Mouse (Mus musculus) layer of hippocampus, adult 9-11 months (tissue): ENCODE data around the gene Arpp21.

Experiments used
- DNase-seq: peaks from one replicate; pipeline ENCODE4 v3.0.0; 2022

Gene Arpp21

DNA sequence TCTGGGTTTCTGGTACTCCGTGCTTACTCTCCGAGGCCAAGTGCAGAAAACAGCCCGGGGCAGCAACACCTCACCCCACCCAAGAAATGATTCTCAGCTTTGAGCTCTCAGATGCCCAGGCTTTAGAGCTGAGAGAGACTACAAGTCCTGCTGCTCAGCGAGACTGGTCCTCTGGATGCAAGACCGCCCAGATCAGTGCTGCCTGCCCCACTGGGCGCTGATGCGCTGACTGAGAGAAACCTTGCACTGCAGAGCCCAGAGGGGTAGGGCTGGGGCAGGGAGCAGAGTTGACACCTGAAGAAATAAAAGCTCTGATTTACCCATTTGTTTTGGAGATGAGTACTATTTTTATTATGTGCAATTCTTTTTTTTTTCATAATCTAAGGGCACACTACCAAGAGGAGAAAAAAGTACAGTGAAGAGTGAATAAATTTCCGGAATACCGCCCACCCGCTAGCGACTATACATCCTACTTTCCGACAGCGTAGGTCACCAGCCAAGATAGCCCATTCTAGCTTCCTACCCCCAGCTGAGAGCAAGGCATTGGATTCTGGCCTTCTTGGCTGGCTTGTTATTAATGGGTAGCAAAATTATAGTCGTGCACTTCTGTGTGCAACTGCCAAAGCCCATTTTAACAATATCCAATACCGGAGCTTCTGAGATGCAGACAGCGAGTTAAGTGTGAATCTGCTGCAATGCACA lies at the start of gene Arpp21:
Arpp21 (minus strand) TSS at position 243 of the 702 bp plus-strand sequence.
- no peak for DNase-seq

DNA sequence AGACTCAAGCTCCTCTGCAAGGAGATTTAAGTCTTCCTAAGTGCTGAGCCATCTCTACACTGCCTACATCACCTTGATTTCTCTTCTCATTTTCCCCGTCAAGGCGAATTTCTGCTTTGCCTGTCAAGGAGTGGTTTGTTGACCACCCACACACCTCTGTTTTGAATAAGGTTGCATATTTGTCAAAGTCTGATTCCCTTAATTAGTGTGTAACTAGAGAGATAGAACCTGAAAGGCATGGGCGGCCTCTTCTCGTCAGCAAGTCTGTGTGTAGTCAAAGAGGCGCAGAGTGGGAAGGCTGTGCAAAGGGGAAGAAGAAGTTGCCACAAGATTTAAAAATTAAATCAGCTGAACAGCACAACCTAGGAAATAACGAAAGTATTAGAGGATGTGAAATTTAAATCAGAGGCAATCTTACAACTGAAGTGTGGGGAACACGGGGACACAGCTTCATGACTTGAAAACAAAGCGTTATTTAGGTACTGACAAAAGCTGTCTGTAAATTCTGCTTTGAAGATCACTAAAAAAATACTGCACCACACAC lies 36.8 kb upstream of the Arpp21 start:
- no peak for DNase-seq

DNA sequence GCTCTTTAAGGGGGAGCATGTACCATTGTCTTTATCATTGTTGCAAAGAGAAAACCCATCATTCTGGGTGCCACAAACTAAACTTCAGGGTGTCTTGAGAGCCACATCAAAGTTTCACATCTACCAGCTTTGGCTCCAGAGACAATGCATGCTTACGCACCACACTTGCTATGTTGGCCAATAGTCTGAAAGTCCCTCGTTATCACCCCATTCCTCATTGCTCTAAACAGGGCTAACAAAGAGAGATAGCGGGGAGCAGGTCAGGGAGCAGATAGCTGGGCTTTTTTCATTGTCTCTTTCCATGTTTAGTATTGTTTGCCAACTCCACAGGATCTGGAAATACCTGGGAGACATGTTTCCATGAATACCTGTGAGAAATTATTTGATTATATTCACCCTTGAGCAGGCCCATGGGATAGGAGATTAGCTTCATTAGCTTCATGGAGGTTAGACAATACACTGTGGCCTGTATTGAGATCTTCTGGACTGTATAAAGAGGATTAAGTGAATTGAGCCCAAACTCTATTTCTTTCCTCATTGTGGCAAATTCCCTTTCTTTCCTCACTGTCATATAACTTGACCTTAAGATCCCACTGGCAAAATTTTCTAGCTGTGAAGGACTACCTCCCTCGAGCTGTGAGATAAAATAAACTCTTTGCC lies 29.4 kb upstream of the Arpp21 start:
- no peak for DNase-seq

DNA sequence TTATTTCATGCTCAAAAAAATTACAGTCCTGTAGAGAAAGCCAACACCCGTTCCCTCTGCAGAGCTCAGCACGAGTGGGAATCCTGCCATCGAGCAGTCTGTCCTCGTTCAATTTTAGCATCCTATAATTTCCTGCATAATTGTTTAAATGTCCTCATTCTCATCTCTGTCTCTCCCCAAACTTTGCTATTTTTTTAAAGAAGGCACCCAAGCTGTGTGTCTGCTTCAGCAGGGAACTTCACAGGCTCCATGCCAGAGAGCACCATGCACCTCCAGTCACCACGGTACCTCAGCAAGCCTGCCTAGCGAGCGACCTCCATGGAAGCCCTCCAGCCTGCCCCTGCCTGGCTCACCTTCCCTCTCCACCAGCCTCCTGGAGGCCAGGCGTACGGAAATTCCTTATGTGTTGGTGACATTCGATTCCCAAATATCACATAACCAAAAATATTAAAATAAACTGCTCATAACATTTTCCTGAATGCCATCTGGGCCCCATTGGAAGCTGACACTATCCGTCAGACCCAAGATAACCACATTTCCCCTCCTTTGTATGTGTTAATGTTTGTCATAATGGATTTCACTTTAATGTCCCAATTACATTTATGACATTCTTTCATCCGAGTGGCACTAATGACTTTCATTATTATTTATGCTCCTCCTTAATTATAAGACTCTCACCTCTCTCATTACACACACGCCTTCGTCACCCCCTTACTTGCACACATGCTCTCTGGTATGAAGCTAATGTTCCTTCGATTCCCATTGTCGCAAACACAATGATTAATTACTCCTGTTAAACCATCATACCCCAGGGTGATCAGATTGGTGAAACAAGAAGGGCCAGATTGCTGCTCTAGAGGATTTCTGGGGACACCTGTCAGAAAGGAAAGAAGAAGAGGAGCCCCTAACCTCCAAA lies 26.5 kb upstream of the Arpp21 start:
- peak; percentile 80 for DNase-seq

DNA sequence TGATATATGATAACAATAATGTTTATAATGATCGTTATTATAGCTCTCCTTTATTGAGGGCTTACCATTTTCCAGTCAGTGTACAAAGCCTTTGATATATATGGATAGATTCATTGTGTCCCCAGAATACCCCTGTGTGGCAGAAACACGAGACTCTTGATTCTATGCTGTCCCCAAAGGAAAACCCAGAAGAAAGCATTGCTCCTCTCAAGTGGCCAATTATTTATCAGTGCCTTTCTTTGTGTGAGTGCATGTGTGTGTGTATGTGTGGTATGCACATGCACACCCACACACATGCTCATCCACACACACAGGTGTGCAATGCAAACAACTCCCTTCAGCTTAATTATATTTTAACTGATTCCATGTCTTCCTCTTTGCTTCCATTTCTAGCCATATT lies 25.8 kb upstream of the Arpp21 start:
- DNase-seq: no peak

DNA sequence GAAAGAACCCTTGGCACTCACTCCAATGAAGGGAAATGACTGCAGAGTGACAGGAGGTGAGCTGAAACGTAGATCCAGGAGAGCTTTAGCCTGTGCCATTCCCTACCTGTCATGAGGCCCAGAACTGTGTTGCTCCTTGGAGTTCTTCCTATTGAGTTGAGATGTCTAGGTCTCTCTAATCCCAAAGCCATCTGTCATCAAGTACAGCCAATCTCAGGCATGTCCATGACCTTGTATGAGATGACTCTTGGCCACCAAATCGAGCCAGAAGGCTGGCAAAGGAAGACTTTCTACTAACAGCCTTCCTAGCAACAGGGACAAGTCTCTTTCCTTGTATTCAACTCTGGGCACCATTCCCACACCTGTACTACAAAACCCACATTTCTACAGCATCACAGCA lies 25.0 kb upstream of the Arpp21 start:
- no peak for DNase-seq

DNA sequence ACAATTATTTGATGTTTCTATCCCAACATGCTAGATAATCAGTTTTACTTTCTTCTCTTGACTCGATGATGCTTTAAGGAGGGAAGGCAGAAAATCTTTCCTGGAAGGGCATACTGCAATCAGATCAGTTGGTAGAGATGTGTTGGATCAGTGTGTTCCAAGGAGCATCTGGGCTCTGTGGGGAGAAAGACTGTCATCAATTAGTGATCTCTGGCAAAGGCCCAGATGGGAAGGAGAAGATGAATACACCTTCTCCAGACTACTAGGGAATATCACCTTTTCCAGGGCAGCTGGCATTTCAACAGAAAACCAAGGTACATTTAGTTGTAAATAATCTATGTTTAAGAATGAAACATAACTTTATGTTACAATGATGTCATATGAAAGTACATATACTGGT lies 22.8 kb upstream of the Arpp21 start:
- DNase-seq: no peak

DNA sequence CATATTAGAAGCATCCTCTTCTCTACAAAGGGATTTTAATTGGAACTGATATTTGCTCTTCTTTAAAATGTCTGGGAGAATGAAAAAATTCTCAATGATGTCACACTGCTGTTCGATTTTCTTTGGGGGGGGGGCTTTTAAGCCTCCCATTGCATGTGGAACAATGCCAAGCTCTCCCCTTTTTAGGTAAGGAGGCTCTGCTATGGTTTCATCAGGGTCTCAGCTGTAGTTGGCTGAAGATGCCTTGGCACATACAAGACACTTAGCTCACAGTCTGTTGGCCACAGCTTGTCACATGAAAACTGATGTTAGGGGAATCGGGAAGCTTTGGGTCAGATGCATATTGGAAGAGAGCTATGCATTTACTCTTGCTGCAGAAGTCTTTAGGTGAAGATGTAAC lies 20.2 kb upstream of the Arpp21 start:
- DNase-seq: no peak

DNA sequence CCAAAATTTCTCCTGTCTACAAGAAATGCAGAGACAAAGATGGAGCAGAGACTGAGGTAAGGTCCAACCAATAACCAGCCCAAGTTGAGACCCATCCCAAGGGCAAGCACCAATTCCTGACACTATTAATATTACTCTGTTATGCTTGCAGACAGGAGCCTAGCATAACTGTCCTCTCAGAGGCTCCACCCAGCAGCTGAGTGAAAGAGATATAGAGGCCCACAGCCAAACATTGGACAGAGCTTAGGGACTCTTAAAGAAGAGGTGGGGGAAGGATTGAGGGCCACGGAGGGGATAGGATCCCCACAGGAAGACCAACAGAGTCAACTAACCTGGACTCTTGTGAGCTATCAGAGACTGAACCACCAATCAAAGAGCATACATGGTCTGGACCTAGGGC lies 18.0 kb upstream of the Arpp21 start:
- DNase-seq: no peak

DNA sequence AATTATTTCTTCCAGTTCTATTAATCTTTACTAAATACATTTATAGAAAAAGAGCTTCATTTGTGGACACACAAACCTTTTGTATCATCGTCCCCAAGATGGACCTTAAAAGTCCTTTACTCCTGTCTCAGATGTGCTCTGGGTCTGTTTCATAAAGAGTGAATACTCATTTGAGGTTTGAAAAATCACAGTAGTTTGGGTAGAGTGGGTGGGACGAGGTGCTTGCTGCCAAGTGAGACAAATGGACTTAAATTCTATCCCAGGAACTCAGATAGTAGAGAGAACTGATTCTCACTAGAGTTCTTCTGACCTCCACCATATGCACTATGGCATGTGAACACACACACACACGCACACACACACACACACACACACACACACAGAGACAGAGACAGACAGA lies 16.1 kb upstream of the Arpp21 start:
- DNase-seq: no peak

DNA sequence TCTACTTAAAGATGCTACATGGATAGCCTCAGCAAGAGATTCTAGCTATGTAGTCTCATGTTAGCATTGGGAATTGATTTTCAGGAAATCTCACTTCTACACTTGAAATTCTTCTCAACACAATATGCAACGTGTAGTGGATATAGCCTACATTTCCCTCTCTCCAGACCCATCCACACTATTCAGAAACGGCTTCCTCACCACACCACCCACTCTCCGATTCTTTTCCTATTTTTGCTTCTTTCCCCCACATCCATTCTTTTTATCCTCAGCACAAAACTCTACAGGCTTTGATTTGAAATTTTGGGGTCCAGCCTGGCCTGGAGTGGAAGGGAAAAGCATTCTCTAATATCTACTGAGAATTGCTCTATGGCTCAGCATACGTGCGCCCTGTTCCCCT lies 15.6 kb upstream of the Arpp21 start:
- DNase-seq: no peak

DNA sequence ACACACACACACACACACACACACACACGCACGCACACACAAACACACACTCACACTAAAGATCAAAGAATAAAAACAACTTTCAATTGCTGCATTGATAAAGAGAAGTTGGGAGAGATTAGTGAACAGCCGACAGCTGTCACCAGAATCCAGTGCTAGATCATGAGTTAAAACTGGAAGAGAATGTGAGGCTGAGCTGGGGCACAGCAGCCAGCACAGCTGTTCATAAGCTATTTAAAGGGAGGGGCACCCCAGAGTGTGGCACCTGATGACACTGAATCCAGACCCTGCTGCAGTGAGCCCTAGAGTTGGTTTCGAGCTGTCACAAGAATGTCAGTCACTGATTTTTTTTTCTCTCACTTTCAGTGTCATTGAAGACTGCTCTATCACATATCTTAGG lies 14.0 kb upstream of the Arpp21 start:
- DNase-seq: no peak

DNA sequence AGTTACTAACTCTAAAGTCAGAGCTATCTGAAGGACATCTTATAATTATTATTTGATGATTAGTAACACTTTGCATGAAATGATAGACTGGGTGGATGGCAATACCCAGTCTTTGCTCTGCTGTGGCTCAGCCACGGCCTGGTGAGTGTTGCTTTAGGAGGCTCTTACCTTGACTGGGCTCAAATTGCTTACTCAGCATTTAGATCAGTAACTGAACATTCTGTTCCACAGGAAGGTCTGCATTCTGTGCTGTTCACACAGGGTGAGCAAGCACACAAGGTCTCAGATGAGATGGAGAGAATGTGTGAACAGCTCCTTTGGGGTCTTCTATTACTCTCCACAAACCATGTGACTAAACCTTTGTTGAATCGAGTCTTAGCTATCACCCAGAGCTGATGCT lies 11.4 kb upstream of the Arpp21 start:
- DNase-seq: no peak

DNA sequence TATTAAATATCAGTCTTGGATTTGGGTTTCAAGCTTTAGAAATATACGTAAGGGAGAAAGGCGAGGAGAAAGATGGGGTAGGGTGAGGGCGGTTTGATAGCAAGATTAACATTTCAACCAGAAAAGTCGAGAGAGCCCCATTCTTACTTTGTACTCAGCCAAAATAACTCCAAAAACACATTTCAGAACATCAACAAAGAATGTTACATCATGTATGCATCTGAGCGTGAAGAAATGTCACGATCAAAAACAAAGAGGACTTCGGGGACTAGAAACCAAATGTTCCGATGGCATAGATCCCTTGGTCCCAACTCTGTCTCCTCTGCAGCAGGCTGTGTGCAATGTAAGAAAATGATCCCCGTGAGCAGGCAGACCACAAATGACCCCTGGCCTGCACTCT lies 2.4 kb upstream of the Arpp21 start:
- no peak for DNase-seq

DNA sequence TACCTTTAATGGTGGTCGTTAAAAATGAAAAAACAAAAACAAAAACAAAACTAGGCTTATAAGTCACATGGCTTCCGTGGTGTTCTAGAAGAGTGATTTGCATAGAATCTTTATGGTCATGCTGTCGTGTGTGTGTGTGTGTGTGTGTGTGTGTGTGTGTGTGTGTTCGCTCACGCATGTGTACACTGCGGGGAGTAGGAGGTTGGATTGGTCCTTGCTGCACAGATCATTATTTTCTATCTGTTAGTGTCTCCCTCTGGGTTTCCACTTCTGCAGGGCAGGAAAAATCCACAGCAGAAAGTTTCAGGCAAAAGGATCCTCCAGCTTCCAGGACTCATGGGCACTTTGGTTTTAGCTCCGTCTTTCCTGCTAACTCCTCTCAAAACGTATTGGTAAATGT lies 813 bp upstream of the Arpp21 start:
- DNase-seq: no peak

DNA sequence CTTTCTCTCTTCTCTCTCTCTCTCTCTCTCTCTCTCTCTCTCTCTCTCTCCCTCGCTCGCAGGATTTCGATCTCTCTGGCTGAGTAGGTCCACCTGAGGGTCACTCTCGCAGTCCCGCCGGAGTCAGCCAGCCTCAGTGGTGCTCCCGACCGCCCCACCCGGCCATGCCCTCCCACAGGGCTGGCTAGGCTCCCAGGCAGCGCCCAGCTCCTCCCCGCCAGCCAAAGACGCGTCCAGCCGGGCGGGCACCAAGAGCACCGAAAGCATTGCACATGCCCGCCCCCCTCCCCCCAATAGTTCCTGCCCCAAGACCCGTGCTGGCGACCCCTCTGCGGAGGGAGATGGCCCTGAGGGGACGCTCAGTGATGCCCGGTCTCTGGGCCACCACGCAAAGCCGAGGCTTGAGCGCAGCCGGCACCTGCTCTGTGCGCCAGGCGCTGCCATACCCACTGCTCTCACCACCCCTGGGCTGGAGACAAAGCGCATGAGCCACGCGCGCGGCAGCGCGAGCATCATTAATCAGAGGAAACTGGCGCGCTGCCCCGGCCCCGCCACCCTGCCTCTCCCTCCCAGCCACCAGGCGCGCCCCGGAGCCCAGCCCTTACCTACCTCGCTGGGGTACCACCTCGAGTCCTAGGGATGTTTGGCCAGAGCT lies 570 bp downstream of the Arpp21 start:
- peak; percentile 80 for DNase-seq

DNA sequence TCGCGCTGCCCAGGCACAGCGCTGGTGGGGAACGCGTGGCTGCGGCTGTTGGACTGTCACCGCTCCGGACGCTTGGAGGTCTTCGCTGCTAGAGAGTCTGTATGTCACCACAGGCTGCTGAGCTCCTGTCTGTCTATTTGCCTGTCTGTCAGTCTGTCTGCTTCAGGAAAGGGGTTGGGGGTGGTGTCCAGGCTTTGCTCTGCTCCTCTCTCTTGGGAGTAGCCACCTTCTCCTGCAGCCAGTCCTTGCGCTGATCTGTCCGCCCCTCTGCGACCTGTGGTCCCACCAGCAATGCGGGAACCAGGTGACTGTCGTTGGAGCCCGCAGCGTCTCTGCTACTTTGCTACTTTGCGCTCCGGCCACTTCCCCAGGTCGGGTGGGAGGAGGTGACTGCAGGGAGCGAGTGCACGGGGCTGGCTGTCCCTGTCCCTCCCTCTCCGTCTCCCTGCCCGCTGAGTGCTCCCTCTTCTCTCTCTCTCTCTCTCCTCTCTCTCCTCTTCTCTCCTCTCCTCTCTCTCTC lies 1.2 kb downstream of the Arpp21 start:
- no peak for DNase-seq

DNA sequence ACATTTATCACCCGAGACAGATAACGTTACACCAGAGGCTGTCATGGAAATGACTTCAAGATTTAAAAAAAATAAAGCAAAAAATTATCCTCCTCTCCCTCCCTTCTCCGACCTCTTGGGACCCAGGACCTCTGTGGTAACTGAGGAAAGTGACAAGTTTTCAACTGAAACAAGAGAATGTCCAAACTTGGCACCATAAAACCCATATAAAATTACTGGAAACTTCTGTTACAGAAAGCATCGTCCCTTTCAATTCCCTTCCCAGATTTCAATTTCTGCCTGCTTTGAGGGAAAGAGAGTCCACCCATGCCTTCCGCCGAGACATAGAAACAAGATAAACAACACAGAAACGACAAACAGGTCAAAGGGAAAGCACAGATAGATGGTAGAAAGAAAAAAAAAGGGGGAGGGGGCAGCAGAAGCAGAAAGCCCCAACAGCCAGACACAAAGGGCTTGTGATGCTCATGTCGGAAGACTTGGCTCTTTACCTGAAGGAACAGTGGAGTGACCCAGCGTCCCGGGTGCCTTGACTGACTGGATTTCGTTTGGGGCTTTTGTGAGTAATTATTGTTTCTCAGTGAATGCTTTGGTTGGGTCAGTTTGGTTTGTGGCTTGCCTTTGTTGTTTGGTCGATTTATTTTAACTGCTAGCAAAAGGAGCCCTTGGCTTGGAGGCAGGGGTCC lies 1.8 kb downstream of the Arpp21 start:
- DNase-seq: no peak

DNA sequence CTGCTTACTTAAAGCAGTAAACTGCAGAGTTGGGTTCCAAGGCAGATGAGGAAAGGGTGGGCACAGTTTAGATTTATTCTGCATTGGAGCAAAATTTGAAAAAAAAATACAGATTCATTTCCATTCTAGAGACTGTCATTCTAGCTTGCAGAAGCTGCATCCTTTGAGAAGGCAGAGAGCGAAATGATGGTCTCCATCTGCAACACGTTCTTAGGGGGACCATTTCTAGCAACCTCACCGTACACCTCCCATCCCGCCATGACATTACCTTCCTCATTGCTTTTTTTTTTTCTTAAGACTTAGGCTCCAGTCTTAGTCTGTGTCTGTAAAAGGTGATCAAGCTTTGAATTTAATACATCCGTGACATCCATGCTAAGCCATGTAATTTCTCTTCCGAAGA lies 2.4 kb downstream of the Arpp21 start:
- DNase-seq: no peak

DNA sequence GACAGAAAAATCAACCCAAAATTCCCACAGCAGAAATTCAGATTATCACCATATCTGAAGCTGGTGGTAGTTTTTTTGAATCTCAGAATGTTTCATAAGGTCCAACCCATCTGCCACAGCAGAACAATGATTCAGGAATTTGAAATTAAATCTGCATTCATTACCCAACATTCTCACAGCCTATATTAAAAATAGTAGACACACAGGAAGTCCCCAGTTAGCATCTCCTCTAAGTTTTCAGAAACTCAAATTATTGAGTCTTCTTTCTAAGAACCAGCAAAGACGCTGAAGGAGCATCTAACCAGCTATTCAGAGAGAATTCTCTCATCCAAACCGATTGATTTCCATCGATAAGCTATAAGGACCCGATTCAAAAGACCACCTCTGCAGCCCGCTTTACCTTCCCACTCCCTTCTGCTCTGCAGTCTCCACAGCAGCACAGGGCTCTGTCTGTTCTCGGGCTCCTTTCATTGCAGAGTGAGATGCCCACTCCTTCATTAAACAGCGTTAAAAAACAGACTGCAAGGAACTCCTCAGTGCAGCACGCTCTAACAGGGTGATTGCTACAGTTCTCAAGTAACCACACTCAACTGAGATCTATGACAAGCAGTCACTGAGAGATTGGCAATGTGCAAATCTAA lies 3.7 kb downstream of the Arpp21 start:
- no peak for DNase-seq

DNA sequence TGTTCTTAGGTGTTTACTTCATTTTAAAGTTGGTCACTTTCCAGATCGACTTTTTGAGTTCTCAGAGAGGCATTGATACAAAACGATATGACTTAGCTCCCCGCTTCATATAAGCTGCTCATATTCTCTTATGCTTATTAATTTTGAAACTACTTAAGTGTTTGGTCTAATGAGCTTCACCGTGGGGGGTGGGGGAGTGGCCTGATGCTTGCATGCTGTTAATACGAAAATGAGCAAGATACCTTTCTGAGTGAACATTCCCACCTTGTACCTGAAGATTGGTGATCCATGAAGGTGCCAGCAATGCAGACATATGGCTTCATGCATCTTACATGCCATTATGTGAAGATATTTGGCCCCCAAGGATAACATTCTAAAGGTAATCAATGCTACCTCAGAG lies 4.4 kb downstream of the Arpp21 start:
- DNase-seq: no peak
